Mouse (Mus musculus) kidney, adult 18-20 months (tissue): ENCODE data around the gene Xlr4a.
"Not testable (repeated sequence)": the region's sequence is repeated elsewhere in the genome, so short reads cannot be mapped to it uniquely, and the experiment has no call there.

Experiments used
- DNase-seq: peaks from one replicate; pipeline ENCODE4 v3.0.0; 2021

Gene Xlr4a

GRCm38 (mm10) chrX:73082267-73083055 lies at the start of gene Xlr4a:
Xlr4a (minus strand) TSS chrX:73082478.
- DNase-seq, result not testable (repeated sequence)

- not testable (repeated sequence) for DNase-seq
These were observed 40.9 kb upstream of the Xlr4a start for GRCm38 (mm10) chrX:73122859-73123829.

- not testable (repeated sequence) for DNase-seq
These were observed 34.5 kb upstream of the Xlr4a start, which contains the start of gene Gm14685 for GRCm38 (mm10) chrX:73116747-73117146. Gm14685 (plus strand) TSS chrX:73117047.

- DNase-seq, result not testable (repeated sequence)
These were observed 14.7 kb upstream of the Xlr4a start, which contains the start of gene Xlr3a for GRCm38 (mm10) chrX:73096941-73097508. Xlr3a (minus strand) TSS chrX:73097095.

GRCm38 (mm10) chrX:73066765-73067312 lies 15.4 kb downstream of the Xlr4a start:
- DNase-seq, result not testable (repeated sequence)

DNA sequence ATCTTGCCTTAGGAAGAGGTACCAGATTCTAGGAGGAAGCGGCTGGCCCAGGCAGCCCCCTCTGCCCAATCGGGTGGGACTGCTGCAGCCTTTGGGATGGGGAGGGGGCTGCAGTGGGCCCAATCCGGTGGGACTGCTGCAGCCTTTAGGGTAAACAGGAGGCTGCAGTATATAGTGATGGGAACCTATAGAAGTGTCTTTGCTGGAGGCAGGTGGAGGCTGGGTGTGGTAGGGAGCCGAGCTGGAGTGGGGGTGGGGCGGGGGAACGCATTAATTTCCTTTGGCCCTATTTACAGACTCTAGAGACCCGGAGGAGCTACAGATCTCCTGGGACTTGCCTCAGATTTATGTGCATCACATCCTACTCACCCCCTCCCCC lies 17.9 kb downstream of the Xlr4a start, which contains the start of gene Pnma3:
Gene Pnma3 (plus strand): TSS at position 373 of the 379 bp plus-strand sequence.
- DNase-seq, result no peak

- DNase-seq, result no peak
These were observed 18.5 kb downstream of the Xlr4a start for GRCm38 (mm10) chrX:73063512-73064414.

DNA sequence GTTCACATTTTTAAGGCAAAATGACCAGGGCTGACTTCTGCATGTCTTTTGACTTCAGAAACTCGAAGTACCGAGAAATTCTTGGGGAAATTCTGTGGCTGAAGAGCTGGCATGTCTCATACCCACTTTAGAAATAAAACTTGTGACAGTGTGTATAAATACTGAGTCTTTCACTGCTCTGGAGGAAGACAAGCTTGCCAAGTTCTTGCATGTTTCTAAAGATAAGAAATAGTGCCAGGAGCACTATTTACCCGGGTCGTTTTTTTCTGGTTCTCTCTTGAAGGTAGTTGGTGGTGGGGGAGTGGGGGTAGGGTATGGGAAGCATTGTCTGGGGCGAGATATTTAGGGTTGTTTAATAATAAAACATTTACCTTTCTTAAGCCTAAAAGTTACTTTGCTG lies 20.0 kb downstream of the Xlr4a start:
- DNase-seq, result no peak

- no peak for DNase-seq
These were observed 20.8 kb downstream of the Xlr4a start for GRCm38 (mm10) chrX:73061528-73061927.

DNA sequence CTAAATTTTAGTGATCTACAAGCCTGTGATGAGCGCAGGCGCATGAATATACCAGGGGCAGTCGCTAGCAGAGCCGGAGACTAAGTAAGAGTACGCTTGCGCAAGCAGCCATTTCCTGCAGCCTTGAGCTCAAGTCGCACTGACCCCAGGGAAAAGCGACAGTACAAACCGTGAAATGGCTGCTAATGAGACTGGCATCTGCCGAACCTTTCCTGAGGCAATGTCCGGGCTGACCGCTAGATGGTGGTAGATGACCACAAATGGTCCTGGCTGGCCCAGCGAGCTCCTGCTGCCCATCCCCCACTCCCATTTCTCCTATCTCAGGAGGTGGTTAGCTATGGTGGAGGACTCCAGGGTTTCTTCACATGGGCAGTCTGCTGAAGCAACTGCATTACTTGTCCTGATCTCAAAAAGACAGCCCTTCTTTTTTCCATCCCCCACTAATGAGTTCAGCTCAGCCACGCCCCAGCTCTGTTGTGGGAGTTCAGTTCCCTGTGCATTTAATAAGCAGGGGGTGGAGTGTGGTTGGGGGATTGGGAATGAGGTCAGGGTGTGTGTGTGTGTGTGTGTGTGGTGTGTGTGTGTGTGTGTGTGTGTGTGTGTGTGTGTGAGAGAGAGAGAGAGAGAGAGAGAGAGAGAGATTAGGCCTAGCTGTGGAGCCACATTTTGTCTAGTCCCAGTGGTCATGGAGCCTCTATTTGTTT lies 28.3 kb downstream of the Xlr4a start:
- DNase-seq, result peak; percentile 94

GRCm38 (mm10) chrX:73039666-73040065 lies 42.6 kb downstream of the Xlr4a start:
- DNase-seq, result no peak

- DNase-seq, result no peak
These were observed 43.4 kb downstream of the Xlr4a start for GRCm38 (mm10) chrX:73038831-73039230.

GRCm38 (mm10) chrX:73037003-73037402 lies 45.3 kb downstream of the Xlr4a start, which contains the start of gene Pnma5:
Pnma5 (minus strand) TSS chrX:73037103.
- no peak for DNase-seq
